Mouse (Mus musculus) ovary, postnatal 36 days (tissue): ENCODE measurements around the gene Rfx1.

Source experiments
- DNase-seq: peaks from one replicate; pipeline ENCODE4 v3.0.0; 2022; ENCODE audit warnings: low spot score, mixed read lengths

The Rfx1 gene

GRCm38 (mm10) chr8:84060245-84060644 is 6.4 kb upstream of the Rfx1 start:
- no peak for DNase-seq

GRCm38 (mm10) chr8:84063861-84064610 is 2.6 kb upstream of the Rfx1 start:
- no peak for DNase-seq

- DNase-seq, result no peak
Observed at GRCm38 (mm10) chr8:84065037-84065436, 1.6 kb upstream of the Rfx1 start, which contains the start of gene Gm10643. TSS of gene Gm10643 (minus strand) at chr8:84065137.

- DNase-seq, result no peak
Observed at GRCm38 (mm10) chr8:84065457-84066072, 1.1 kb upstream of the Rfx1 start.

GRCm38 (mm10) chr8:84067047-84067573 is 476 bp downstream of the Rfx1 start:
- DNase-seq, result peak; percentile 97

GRCm38 (mm10) chr8:84067911-84068310 is 1.3 kb downstream of the Rfx1 start:
- DNase-seq, result no peak

- no peak for DNase-seq
Observed at GRCm38 (mm10) chr8:84068316-84069035, 1.8 kb downstream of the Rfx1 start.

GRCm38 (mm10) chr8:84069169-84069568 is 2.5 kb downstream of the Rfx1 start:
- DNase-seq, result no peak

- DNase-seq, result no peak
Observed at GRCm38 (mm10) chr8:84069750-84070149, 3.1 kb downstream of the Rfx1 start.

- DNase-seq, result no peak
Observed at GRCm38 (mm10) chr8:84070241-84070640, 3.6 kb downstream of the Rfx1 start.

- DNase-seq, result no peak
Observed at GRCm38 (mm10) chr8:84070667-84071066, 4.0 kb downstream of the Rfx1 start.

- peak; percentile 21 for DNase-seq
Observed at GRCm38 (mm10) chr8:84071921-84072320, 5.3 kb downstream of the Rfx1 start.

GRCm38 (mm10) chr8:84072321-84072720 is 5.7 kb downstream of the Rfx1 start:
- DNase-seq, result no peak

- peak; percentile 1 for DNase-seq
Observed at GRCm38 (mm10) chr8:84073230-84073976, 6.8 kb downstream of the Rfx1 start.

- no peak for DNase-seq
Observed at GRCm38 (mm10) chr8:84076412-84076811, 9.8 kb downstream of the Rfx1 start.

- DNase-seq, result no peak
Observed at GRCm38 (mm10) chr8:84076849-84077248, 10.2 kb downstream of the Rfx1 start.

GRCm38 (mm10) chr8:84079206-84079605 is 12.6 kb downstream of the Rfx1 start:
- DNase-seq, result no peak

- DNase-seq, result peak; percentile 24
Observed at GRCm38 (mm10) chr8:84083829-84084241, 17.2 kb downstream of the Rfx1 start.

GRCm38 (mm10) chr8:84084341-84085115 is 17.9 kb downstream of the Rfx1 start:
- no peak for DNase-seq

GRCm38 (mm10) chr8:84087156-84087555 is 20.5 kb downstream of the Rfx1 start:
- DNase-seq, result no peak

- no peak for DNase-seq
Observed at GRCm38 (mm10) chr8:84087821-84088220, 21.2 kb downstream of the Rfx1 start.
